Mouse (Mus musculus): Measurements from ENCODE around the gene Mageb5. TPM values are rescaled to one million over a fixed set of nuclear protein-coding genes. Genes with fewer than 3 reads are reported as not detected.
"Not testable (repeated sequence)": the region's sequence is repeated elsewhere in the genome, so short reads cannot be mapped to it uniquely, and the experiment has no call there.

Mageb5 gene
- total RNA-seq (2012; rRNA removed): not detected in 2 replicates
- not detected in 2 replicates for total RNA-seq (2014; rRNA removed)
- not detected in 2 replicates for polyA plus RNA-seq (2012; ENCODE audit: insufficient read length, low read depth)

DNA sequence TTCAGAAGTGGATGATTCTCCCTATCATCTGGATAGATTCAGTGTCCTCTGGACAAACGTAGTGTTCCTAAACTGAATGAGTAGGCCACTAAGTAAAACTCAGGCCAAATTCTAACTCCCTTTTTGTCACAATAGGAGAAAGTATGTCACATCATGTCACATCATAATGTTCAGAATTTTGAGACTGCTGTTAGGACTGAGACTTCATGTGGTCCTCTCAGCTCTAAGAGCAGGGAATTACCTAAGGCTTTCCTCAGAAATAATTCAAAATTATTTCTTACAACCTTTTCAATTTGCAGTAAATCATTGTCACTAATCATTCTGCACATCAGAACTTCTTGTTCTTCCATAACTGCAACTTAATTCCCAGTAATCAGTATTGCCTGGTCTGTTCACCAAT is at the start of gene Mageb5:
Mageb5 (minus strand) TSS at position 101 of the 400 bp plus-strand sequence.
- H3K4me2 ChIP-seq (ENCODE audit: insufficient read depth, low read depth, poor library complexity, severe bottlenecking); H3K9ac ChIP-seq (ENCODE audit: insufficient read depth, low read depth); H3K36me3 ChIP-seq (replicated peaks in 1 of 2; ENCODE audit: control insufficient read depth in 1 of 2, insufficient read depth in 1 of 2, low read length in 1 of 2); DNase-seq (ENCODE audit: extremely low read depth); in situ Hi-C loops (cut with MboI; ENCODE audit: low pct_ligation_motif_present, low pct_unique_long_range_greater_than_20kb, low sequenced_read_pairs); H3K4me3 ChIP-seq (replicated peaks in 1 of 3; ENCODE audit: low read depth in 2 of 3, low read length in 2 of 3, poor library complexity in 1 of 3); dilution Hi-C loops (cut with MboI; ENCODE audit: extremely low pct_ligation_motif_present, extremely low pct_unique_long_range_greater_than_20kb, low sequenced_read_pairs); H3K79me2 ChIP-seq (replicated peaks; ENCODE audit: control insufficient read depth, extremely low read depth, insufficient read depth, poor library complexity, severe bottlenecking); H3K27ac ChIP-seq (ENCODE audit: insufficient read depth, low read depth); H3K9me3 ChIP-seq (replicated peaks; ENCODE audit: low read length); H3K4me1 ChIP-seq (ENCODE audit: control insufficient read depth in 1 of 2, insufficient read depth in 2 of 2); H3K27me3 ChIP-seq (replicated peaks): not testable (repeated sequence)

DNA sequence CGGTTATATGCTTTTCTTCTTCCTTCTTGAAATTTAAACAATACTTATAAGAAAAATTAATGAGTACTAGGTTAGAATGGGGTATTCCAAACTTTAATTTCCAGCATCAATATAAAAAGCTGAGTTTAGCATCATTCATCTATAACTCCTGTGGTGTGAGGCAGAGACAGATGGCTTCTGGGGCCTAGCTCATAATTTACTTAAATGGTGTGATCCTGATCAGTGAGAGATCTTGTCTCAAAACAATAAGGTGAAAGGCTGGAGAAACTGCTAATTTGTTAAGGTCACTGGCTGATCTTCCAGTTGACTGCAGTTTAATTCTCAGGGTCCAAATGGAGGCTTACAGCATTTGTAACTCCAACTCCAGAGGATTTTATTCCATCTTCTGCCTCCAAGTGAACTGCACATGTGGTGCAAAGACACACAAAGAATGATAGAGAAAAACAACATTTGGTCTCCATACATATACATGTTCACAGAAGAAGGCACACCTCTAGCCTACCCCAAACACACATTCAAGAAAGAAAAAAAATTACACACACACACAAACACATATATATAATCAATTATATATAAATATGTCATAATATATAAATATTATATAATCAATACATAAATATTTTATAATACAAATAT is 23.1 kb downstream of the Mageb5 start:
- H3K9ac ChIP-seq (ENCODE audit: insufficient read depth, low read depth); H3K4me2 ChIP-seq (ENCODE audit: insufficient read depth, low read depth, poor library complexity, severe bottlenecking); H3K4me3 ChIP-seq (replicated peaks in 1 of 3; ENCODE audit: low read depth in 2 of 3, low read length in 2 of 3, poor library complexity in 1 of 3); H3K9me3 ChIP-seq (replicated peaks; ENCODE audit: low read length); DNase-seq (ENCODE audit: extremely low read depth); H3K4me1 ChIP-seq (ENCODE audit: control insufficient read depth in 1 of 2, insufficient read depth in 2 of 2); in situ Hi-C loops (cut with MboI; ENCODE audit: low pct_ligation_motif_present, low pct_unique_long_range_greater_than_20kb, low sequenced_read_pairs); H3K36me3 ChIP-seq (replicated peaks in 1 of 2; ENCODE audit: control insufficient read depth in 1 of 2, insufficient read depth in 1 of 2, low read length in 1 of 2); H3K27me3 ChIP-seq (replicated peaks); H3K79me2 ChIP-seq (replicated peaks; ENCODE audit: control insufficient read depth, extremely low read depth, insufficient read depth, poor library complexity, severe bottlenecking); H3K27ac ChIP-seq (ENCODE audit: insufficient read depth, low read depth); dilution Hi-C loops (cut with MboI; ENCODE audit: extremely low pct_ligation_motif_present, extremely low pct_unique_long_range_greater_than_20kb, low sequenced_read_pairs): not testable (repeated sequence)

Other genes with a start within 250 kb of the Mageb5 start
- gene 1700084M14Rik, start 207.1 kb downstream of the Mageb5 start, total RNA-seq (2012; rRNA removed): not detected in 2 replicates
- gene 1700084M14Rik, start 207.1 kb downstream of the Mageb5 start, total RNA-seq (2014; rRNA removed): not detected in 2 replicates
- gene 1700084M14Rik, start 207.1 kb downstream of the Mageb5 start, polyA plus RNA-seq (2012; ENCODE audit: insufficient read length, low read depth): not detected in 2 replicates
- gene Gm14781, start 150.8 kb downstream of the Mageb5 start, total RNA-seq (2012; rRNA removed): not detected in 2 replicates
- gene Gm14781, start 150.8 kb downstream of the Mageb5 start, total RNA-seq (2014; rRNA removed): not detected in 2 replicates
- gene Gm14781, start 150.8 kb downstream of the Mageb5 start, polyA plus RNA-seq (2012; ENCODE audit: insufficient read length, low read depth): not detected in 2 replicates
- gene Mageb1, start 233.3 kb upstream of the Mageb5 start, total RNA-seq (2012; rRNA removed): not detected in 2 replicates
- gene Mageb1, start 233.3 kb upstream of the Mageb5 start, total RNA-seq (2014; rRNA removed): not detected in 2 replicates
- gene Mageb1, start 233.3 kb upstream of the Mageb5 start, polyA plus RNA-seq (2012; ENCODE audit: insufficient read length, low read depth): not detected in 2 replicates